Comparison of ENCODE assay signal across 12 mouse cellular contexts in genomic region chr7:79502152-79503102, GRCm38 (mm10). TPM values are rescaled to one million over a fixed set of nuclear protein-coding genes. Genes with fewer than 3 reads are reported as not detected.
DNase-seq lines count a peak whose midpoint lies in the region; ATAC-seq lines count a peak whose summit lies in the region.
"Had no signal": no experiment of that assay in that cellular context is flagged by ENCODE, and none has a peak within 500 bp of the region (broad histone marks: within the 10 kb centered on the region; RNA-seq: fewer than 3 reads in every experiment).

No protein-coding gene starts in this region.

- peak; percentile 13 to 41 for DNase-seq in layer of hippocampus, postnatal 10 days (ENCODE audit: low spot score in 2 of 2)
- no peak for DNase-seq in layer of hippocampus, adult 11-12 months (ENCODE audit: low spot score)
- peak; percentile 32 for DNase-seq in cerebellum, adult 8-10 months
- DNase-seq in forebrain, embryonic 14.5 days (ENCODE audit: low spot score): peak; percentile 30
- peak; percentile 44 for DNase-seq in midbrain, embryonic 14.5 days
- no peak for DNase-seq in urinary bladder, postnatal 4 days (ENCODE audit: low spot score in 2 of 2)
- DNase-seq in urinary bladder, postnatal 10 days (ENCODE audit: low spot score): no peak
- DNase-seq in heart, postnatal 4 days: no peak
- DNase-seq: gastrocnemius, postnatal 14 days; thymus, postnatal 36 days had no signal

- no peaks in the 10 kb centered on the region for H3K9me3 ChIP-seq in forebrain, embryonic 14.5 days (replicated peaks; ENCODE audit: control insufficient read depth, low read length)
- H3K9me3 ChIP-seq in midbrain, embryonic 14.5 days (ENCODE audit: control insufficient read depth, low read length): no peaks in the 10 kb centered on the region
- H3K9me3 ChIP-seq: embryonic facial prominence, embryonic 13.5 days; liver, embryonic 15.5 days had no signal

- peak overlapping the region; percentile 99 for H3K4me3 ChIP-seq in forebrain, embryonic 14.5 days (ENCODE audit: low read depth, low read length)
- H3K4me3 ChIP-seq in midbrain, embryonic 14.5 days (replicated peaks; ENCODE audit: low read depth, low read length): peak overlapping the region; percentile 82
- H3K4me3 ChIP-seq: embryonic facial prominence, embryonic 13.5 days; liver, embryonic 15.5 days had no signal

- H3K27ac ChIP-seq in forebrain, embryonic 14.5 days (ENCODE audit: low read depth, low read length): peak overlapping the region; percentile 100
- H3K27ac ChIP-seq in midbrain, embryonic 14.5 days (replicated peaks; ENCODE audit: low read depth, low read length): peak overlapping the region; percentile 94
- H3K27ac ChIP-seq: embryonic facial prominence, embryonic 13.5 days; liver, embryonic 15.5 days had no signal

- WGBS in forebrain, embryonic 14.5 days: 2% methylated on average over 10 of the region's 10 CpGs
- WGBS in midbrain, embryonic 14.5 days: 8% methylated on average over 10 of the region's 10 CpGs

- H3K27me3 ChIP-seq in forebrain, embryonic 14.5 days (replicated peaks; ENCODE audit: control insufficient read depth, insufficient read depth, low read length): no peaks in the 10 kb centered on the region
- peaks cover 9% of the 10 kb centered on the region; the same call in 1 of the 2 replicates for H3K27me3 ChIP-seq in midbrain, embryonic 14.5 days (ENCODE audit: control insufficient read depth, insufficient read depth, low read length)

- ATAC-seq in forebrain, embryonic 14.5 days: no peak
- ATAC-seq in midbrain, embryonic 14.5 days (ENCODE audit: low FRiP score, low TSS enrichment): no peak

- peaks cover 44% of the 10 kb centered on the region for H3K36me3 ChIP-seq in forebrain, embryonic 14.5 days (ENCODE audit: control insufficient read depth, insufficient read depth, low read length)
- no peaks in the 10 kb centered on the region; the same call in 1 of the 2 replicates for H3K36me3 ChIP-seq in midbrain, embryonic 14.5 days (ENCODE audit: control insufficient read depth, insufficient read depth, low read length)
- H3K36me3 ChIP-seq: embryonic facial prominence, embryonic 13.5 days; liver, embryonic 15.5 days had no signal

- H3K9ac ChIP-seq in forebrain, embryonic 14.5 days (ENCODE audit: low read length): peak overlapping the region; percentile 100
- H3K9ac ChIP-seq in midbrain, embryonic 14.5 days (replicated peaks; ENCODE audit: low read length): peak overlapping the region; percentile 98
- H3K9ac ChIP-seq: embryonic facial prominence, embryonic 13.5 days; liver, embryonic 15.5 days had no signal

- H3K4me2 ChIP-seq in forebrain, embryonic 14.5 days (ENCODE audit: low read length): peak overlapping the region; percentile 99
- H3K4me2 ChIP-seq in midbrain, embryonic 14.5 days (ENCODE audit: low read length): peak overlapping the region; percentile 73
- H3K4me2 ChIP-seq: embryonic facial prominence, embryonic 13.5 days; liver, embryonic 15.5 days had no signal

- H3K4me1 ChIP-seq in forebrain, embryonic 14.5 days (ENCODE audit: control insufficient read depth, insufficient read depth, low read length): peaks cover 9% of the 10 kb centered on the region
- peaks cover 33% of the 10 kb centered on the region for H3K4me1 ChIP-seq in midbrain, embryonic 14.5 days (ENCODE audit: control insufficient read depth, insufficient read depth, low read length)

RNA-seq across cellular contexts. Expression of gene Polg, which starts 36.3 kb away (rescaled TPM):
- 10 to 100 TPM; 83.3 to 96.9 TPM for total RNA-seq in layer of hippocampus, postnatal 10 days (2021)
- 20.2 and 23.4 TPM in 2 replicates for polyA plus RNA-seq in forebrain, embryonic 14.5 days (2014; fragmentation: Nextera tagmentation; extraction: Ambion mirVana)
- polyA plus RNA-seq in midbrain, embryonic 14.5 days (2014; fragmentation: Nextera tagmentation; extraction: Ambion mirVana): 20.2 and 24.7 TPM in 2 replicates
- total RNA-seq in heart, postnatal 4 days (2021): 10 to 100 TPM; 55.9 to 61.3 TPM

Comparison
In these comparisons a context has a peak if more than half of its experiments do, and no peak if none do; other contexts are left out.
1. DNase-seq: peak in layer of hippocampus, postnatal 10 days (2 of 2), cerebellum, adult 8-10 months (single experiment), forebrain, embryonic 14.5 days (single experiment) and midbrain, embryonic 14.5 days (single experiment); none in layer of hippocampus, adult 11-12 months (single experiment), urinary bladder, postnatal 4 days (0 of 2), urinary bladder, postnatal 10 days (single experiment) and heart, postnatal 4 days (single experiment).